Mouse (Mus musculus): Measurements from ENCODE around the gene Catsper2.

Gene Catsper2

DNA sequence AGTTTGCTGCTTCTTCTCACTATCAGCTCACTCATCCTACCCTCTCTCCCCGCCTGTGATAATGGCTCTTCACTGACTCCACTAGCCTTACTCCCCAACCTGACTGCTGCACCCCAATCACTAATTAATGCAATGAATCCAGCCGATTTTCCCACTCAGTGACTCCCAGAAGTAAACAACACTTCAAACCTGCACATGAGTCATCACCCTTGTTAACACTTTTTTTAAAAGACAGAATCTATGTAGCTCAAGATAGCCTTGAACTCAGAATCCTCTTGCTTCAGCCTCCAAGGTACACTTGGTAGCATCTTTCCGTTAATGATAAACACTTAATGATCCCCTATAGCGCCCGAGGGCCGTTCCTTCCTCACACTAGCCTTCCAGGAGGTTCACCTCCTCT, 59.2 kb downstream of the Catsper2 start:
- DNase-seq (ENCODE audit: low read depth, low spot score): no peak

DNA sequence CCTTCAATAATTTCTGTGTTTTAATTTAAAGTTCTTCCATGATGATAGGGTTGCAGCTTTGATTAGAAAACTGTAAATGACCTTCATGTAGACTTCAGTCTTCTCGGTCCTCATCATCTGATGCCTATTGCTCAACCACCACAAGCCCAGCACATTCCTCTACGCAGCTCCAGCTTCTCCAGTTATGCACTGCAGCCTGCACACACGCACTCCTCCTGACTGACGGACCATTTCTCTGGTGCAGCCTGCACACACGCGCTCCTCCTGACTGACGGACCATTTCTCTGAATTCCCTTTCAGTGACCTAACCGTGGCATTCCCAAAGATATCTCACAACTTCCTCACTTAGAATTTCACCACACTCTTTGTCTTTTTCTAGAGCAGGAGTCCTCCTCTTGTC, 60.4 kb downstream of the Catsper2 start:
- DNase-seq (ENCODE audit: low read depth, low spot score): no peak

Data from A20 (cell line).